ENCODE assay signal across 11 mouse cellular contexts in genomic region chr4:117134601-117134995, GRCm38 (mm10). TPM values are rescaled to one million over a fixed set of nuclear protein-coding genes. Genes with fewer than 3 reads are reported as not detected.
DNase-seq lines count a peak whose midpoint lies in the region; ATAC-seq and TF ChIP-seq lines count a peak whose summit lies in the region.
"Had no signal": no experiment of that assay in that cellular context is flagged by ENCODE, and none has a peak within 500 bp of the region (broad histone marks: within the 10 kb centered on the region; RNA-seq: fewer than 3 reads in every experiment).

No protein-coding gene starts in this region.

- H3K9ac ChIP-seq in liver, embryonic 13.5 days, result peak overlapping the region; percentile 88
- peak overlapping the region; percentile 23; the same call in 1 of the 2 replicates for H3K9ac ChIP-seq in stomach, postnatal 0 days (ENCODE audit: low read length)

- H3K27me3 ChIP-seq in heart, embryonic 10.5 days (ENCODE audit: insufficient read depth, poor library complexity, severe bottlenecking), result peaks cover 41% of the 10 kb centered on the region
- no peaks in the 10 kb centered on the region; the same call in 1 of the 2 replicates for H3K27me3 ChIP-seq in thymus, adult 2 months (ENCODE audit: control insufficient read depth, insufficient read depth, low read length)
- peaks cover 26% of the 10 kb centered on the region for H3K27me3 ChIP-seq in liver, embryonic 13.5 days
- H3K27me3 ChIP-seq in stomach, postnatal 0 days (ENCODE audit: control insufficient read depth, insufficient read depth, low read length), result no peaks in the 10 kb centered on the region

- H3K36me3 ChIP-seq in heart, embryonic 10.5 days, result 0 out of 2 replicates have a peak, but pooled peaks cover 6% of the 10 kb centered on the region
- no peaks in the 10 kb centered on the region for H3K36me3 ChIP-seq in thymus, adult 2 months (ENCODE audit: control insufficient read depth, insufficient read depth, low read length)
- H3K36me3 ChIP-seq in liver, embryonic 13.5 days, result 0 out of 2 replicates have a peak, but pooled peaks cover 2% of the 10 kb centered on the region
- H3K36me3 ChIP-seq in stomach, postnatal 0 days (ENCODE audit: control insufficient read depth, insufficient read depth, low read length), result 0 out of 2 replicates have a peak, but pooled peaks cover 6% of the 10 kb centered on the region

- TF ChIP-seq CTCF in thymus, adult 2 months (IDR thresholded peaks at IDR 0.05; ENCODE audit: borderline replicate concordance, control insufficient read depth, extremely low read depth, insufficient read depth, low read length, poor library complexity), result no peak
- TF ChIP-seq CTCF in stomach, postnatal 0 days (IDR thresholded peaks at IDR 0.05; ENCODE audit: low read depth), result no peak

- H3K4me1 ChIP-seq in heart, embryonic 10.5 days, result peaks cover 33% of the 10 kb centered on the region
- peaks cover 14% of the 10 kb centered on the region for H3K4me1 ChIP-seq in thymus, adult 2 months (replicated peaks; ENCODE audit: control insufficient read depth, insufficient read depth, low read length)
- peaks cover 60% of the 10 kb centered on the region for H3K4me1 ChIP-seq in liver, embryonic 13.5 days (replicated peaks)
- H3K4me1 ChIP-seq in stomach, postnatal 0 days (replicated peaks; ENCODE audit: control insufficient read depth, insufficient read depth), result no peaks in the 10 kb centered on the region

- TF ChIP-seq POLR2A in thymus, adult 2 months (IDR thresholded peaks at IDR 0.05; ENCODE audit: control insufficient read depth, extremely low read depth, insufficient read depth, low read length, poor library complexity), result no peak

- no peaks in the 10 kb centered on the region for H3K9me3 ChIP-seq in heart, embryonic 10.5 days
- H3K9me3 ChIP-seq in liver, embryonic 13.5 days (replicated peaks), result no peaks in the 10 kb centered on the region
- H3K9me3 ChIP-seq in stomach, postnatal 0 days (ENCODE audit: control insufficient read depth, low read length), result no peaks in the 10 kb centered on the region

- intact Hi-C loops in heart, postnatal 25 days (cut with DNase I), result no loop called here

- peak overlapping the region; percentile 82 for H3K4me3 ChIP-seq in heart, embryonic 10.5 days
- no peak overlapping the region for H3K4me3 ChIP-seq in thymus, adult 2 months (ENCODE audit: control insufficient read depth, insufficient read depth, low read length)
- no peak overlapping the region for H3K4me3 ChIP-seq in liver, embryonic 13.5 days (replicated peaks)
- no peak overlapping the region for H3K4me3 ChIP-seq in stomach, postnatal 0 days (ENCODE audit: low read depth, low read length)

- peak overlapping the region; percentile 85; the same call in 1 of the 2 replicates for H3K27ac ChIP-seq in heart, embryonic 10.5 days
- peak overlapping the region; percentile 23; the same call in 1 of the 2 replicates for H3K27ac ChIP-seq in thymus, adult 2 months (ENCODE audit: control insufficient read depth, insufficient read depth, low read length)
- H3K27ac ChIP-seq in liver, embryonic 13.5 days, result peak overlapping the region; percentile 58
- no peak overlapping the region; the same call in 1 of the 2 replicates for H3K27ac ChIP-seq in stomach, postnatal 0 days (replicated peaks)

- H3K4me2 ChIP-seq in liver, embryonic 13.5 days, result peak overlapping the region; percentile 97
- peak overlapping the region; percentile 98; the same call in 1 of the 2 replicates for H3K4me2 ChIP-seq in stomach, postnatal 0 days (replicated peaks; ENCODE audit: low read depth)

- no peak for DNase-seq in heart, embryonic 10.5 days (ENCODE audit: low spot score)
- DNase-seq in heart, postnatal 25 days (ENCODE audit: low spot score), result no peak
- DNase-seq in thymus, adult 2 months, result no peak
- DNase-seq in thymus, postnatal 14 days, result no peak
- no peak for DNase-seq in liver, embryonic 13.5 days
- DNase-seq in stomach, postnatal 0 days (ENCODE audit: low spot score), result no peak
- DNase-seq in urinary bladder, postnatal 10 days (ENCODE audit: low spot score), result no peak
- DNase-seq in gastrocnemius, postnatal 4 days (ENCODE audit: low spot score in 2 of 2), result no peak

- ATAC-seq in liver, embryonic 13.5 days (ENCODE audit: low read depth), result no peak
- no peak for ATAC-seq in stomach, postnatal 0 days (ENCODE audit: low FRiP score, low TSS enrichment)

- 33% methylated on average over 2 of the region's 2 CpGs for WGBS in heart, embryonic 10.5 days
- 42% methylated on average over 2 of the region's 2 CpGs for WGBS in thymus, adult 2 months
- 29% methylated on average over 2 of the region's 2 CpGs for WGBS in liver, embryonic 13.5 days (ENCODE audit: insufficient replicate concordance)
- 33% methylated on average over 2 of the region's 2 CpGs for WGBS in stomach, postnatal 0 days

- no peak for TF ChIP-seq EP300 in stomach, postnatal 0 days (optimal IDR thresholded peaks at IDR 0.05)

RNA-seq across cellular contexts. Expression of gene Plk3, which starts 0.8 kb away (rescaled TPM):
- 1.5 and 2.4 TPM in 2 replicates for polyA plus RNA-seq in heart, embryonic 10.5 days (2016; fragmentation: Nextera tagmentation; extraction: Ambion mirVana)
- 1 to 10 TPM; 1.5 to 2.1 TPM for total RNA-seq in heart, postnatal 25 days (2021)
- polyA plus RNA-seq in thymus, adult 2 months (2012; rRNA removed), result 18.0 and 21.4 TPM in 2 replicates
- polyA plus RNA-seq in liver, embryonic 13.5 days (2015; fragmentation: Nextera tagmentation; extraction: Ambion mirVana), result 1.2 and 1.3 TPM in 2 replicates
- polyA plus RNA-seq in stomach, postnatal 0 days (2015; fragmentation: Nextera tagmentation; extraction: Ambion mirVana), result 18.1 and 18.7 TPM in 2 replicates
- 1 to 10 TPM; 2.3 to 3.6 TPM for total RNA-seq in gastrocnemius, postnatal 4 days (2021)

RNA-seq across cellular contexts. Expression of gene Tctex1d4, which starts 8.0 kb away (rescaled TPM):
- not detected in 2 replicates for polyA plus RNA-seq in heart, embryonic 10.5 days (2016; fragmentation: Nextera tagmentation; extraction: Ambion mirVana)
- not detected for total RNA-seq in heart, postnatal 25 days (2021)
- polyA plus RNA-seq in thymus, adult 2 months (2012; rRNA removed), result 1.1 and 2.0 TPM in 2 replicates
- polyA plus RNA-seq in liver, embryonic 13.5 days (2015; fragmentation: Nextera tagmentation; extraction: Ambion mirVana), result not detected in 2 replicates
- polyA plus RNA-seq in stomach, postnatal 0 days (2015; fragmentation: Nextera tagmentation; extraction: Ambion mirVana), result 0.58 and 0.62 TPM in 2 replicates
- under 1 TPM in 1 of 2 experiments, not detected in 1; 0.47 TPM for total RNA-seq in gastrocnemius, postnatal 4 days (2021)
- total RNA-seq: common myeloid progenitor, adult 5-6 weeks; left cerebral cortex, adult 2 months; monocyte, adult 5-6 weeks had no signal

RNA-seq across cellular contexts. Expression of gene Btbd19, which starts 9.1 kb away (rescaled TPM):
- polyA plus RNA-seq in heart, embryonic 10.5 days (2016; fragmentation: Nextera tagmentation; extraction: Ambion mirVana), result 2.5 and 4.9 TPM in 2 replicates
- total RNA-seq in heart, postnatal 25 days (2021), result 1 to 10 TPM; 2.0 to 3.3 TPM
- 18.6 and 20.3 TPM in 2 replicates for polyA plus RNA-seq in thymus, adult 2 months (2012; rRNA removed)
- 5.5 and 5.6 TPM in 2 replicates for polyA plus RNA-seq in liver, embryonic 13.5 days (2015; fragmentation: Nextera tagmentation; extraction: Ambion mirVana)
- 5.7 and 5.9 TPM in 2 replicates for polyA plus RNA-seq in stomach, postnatal 0 days (2015; fragmentation: Nextera tagmentation; extraction: Ambion mirVana)
- 1 to 10 TPM; 6.2 to 8.8 TPM for total RNA-seq in gastrocnemius, postnatal 4 days (2021)

RNA-seq across cellular contexts. Expression of gene Rps8, which starts 21.4 kb away (rescaled TPM):
- polyA plus RNA-seq in heart, embryonic 10.5 days (2016; fragmentation: Nextera tagmentation; extraction: Ambion mirVana), result 638 and 783 TPM in 2 replicates
- 100 to 1,000 TPM; 571 to 648 TPM for total RNA-seq in heart, postnatal 25 days (2021)
- 698 and 732 TPM in 2 replicates for polyA plus RNA-seq in thymus, adult 2 months (2012; rRNA removed)
- 877 and 919 TPM in 2 replicates for polyA plus RNA-seq in liver, embryonic 13.5 days (2015; fragmentation: Nextera tagmentation; extraction: Ambion mirVana)
- polyA plus RNA-seq in stomach, postnatal 0 days (2015; fragmentation: Nextera tagmentation; extraction: Ambion mirVana), result 752 and 809 TPM in 2 replicates
- total RNA-seq in gastrocnemius, postnatal 4 days (2021), result 1,000 to 10,000 TPM; 1,262 to 1,321 TPM

RNA-seq across cellular contexts. Expression of gene Ptch2, which starts 38.7 kb away (rescaled TPM):
- 2.9 and 3.5 TPM in 2 replicates for polyA plus RNA-seq in heart, embryonic 10.5 days (2016; fragmentation: Nextera tagmentation; extraction: Ambion mirVana)
- total RNA-seq in heart, postnatal 25 days (2021), result 1 to 10 TPM; 1.1 to 1.5 TPM
- polyA plus RNA-seq in thymus, adult 2 months (2012; rRNA removed), result 0.89 and 0.92 TPM in 2 replicates
- polyA plus RNA-seq in liver, embryonic 13.5 days (2015; fragmentation: Nextera tagmentation; extraction: Ambion mirVana), result 0.36 and 0.51 TPM in 2 replicates
- polyA plus RNA-seq in stomach, postnatal 0 days (2015; fragmentation: Nextera tagmentation; extraction: Ambion mirVana), result 1.3 and 1.5 TPM in 2 replicates
- total RNA-seq in gastrocnemius, postnatal 4 days (2021), result 10 to 100 TPM; 10.4 to 12.8 TPM
- total RNA-seq: common myeloid progenitor, adult 5-6 weeks; monocyte, adult 5-6 weeks had no signal
